Mouse (Mus musculus) ovary, adult 18-20 months (tissue): ENCODE results near the gene Slc26a6.

Experiments used
- DNase-seq: peaks from one replicate; pipeline ENCODE4 v3.0.0; 2022; ENCODE audit warnings: low spot score, mixed read lengths

Gene Slc26a6

GRCm38 (mm10) chr9:108847374-108847773 is 5.7 kb upstream of the Slc26a6 start:
- no peak for DNase-seq

GRCm38 (mm10) chr9:108848419-108848818 is 4.7 kb upstream of the Slc26a6 start:
- no peak for DNase-seq

- peak; percentile 89 for DNase-seq
Measured at GRCm38 (mm10) chr9:108853635-108854240, 655 bp downstream of the Slc26a6 start.

GRCm38 (mm10) chr9:108854241-108854696 is 1.2 kb downstream of the Slc26a6 start:
- DNase-seq, result peak; percentile 80

GRCm38 (mm10) chr9:108855335-108855734 is 2.3 kb downstream of the Slc26a6 start:
- DNase-seq, result no peak

GRCm38 (mm10) chr9:108858792-108859527 is 5.9 kb downstream of the Slc26a6 start:
- DNase-seq, result no peak

- DNase-seq, result no peak
Measured at GRCm38 (mm10) chr9:108912308-108912707, 59.2 kb downstream of the Slc26a6 start.

- DNase-seq, result no peak
Measured at GRCm38 (mm10) chr9:108913161-108913560, 60.1 kb downstream of the Slc26a6 start.

- DNase-seq, result no peak
Measured at GRCm38 (mm10) chr9:108913621-108914020, 60.5 kb downstream of the Slc26a6 start.

- no peak for DNase-seq
Measured at GRCm38 (mm10) chr9:108914491-108914890, 61.4 kb downstream of the Slc26a6 start, which contains the start of gene Tmem89. Tmem89 (plus strand) TSS chr9:108914619.

- no peak for DNase-seq
Measured at GRCm38 (mm10) chr9:108925897-108926296, 72.8 kb downstream of the Slc26a6 start.

GRCm38 (mm10) chr9:108928424-108928823 is 75.3 kb downstream of the Slc26a6 start:
- no peak for DNase-seq

GRCm38 (mm10) chr9:108935991-108936390 is 82.9 kb downstream of the Slc26a6 start:
- no peak for DNase-seq

- DNase-seq, result peak; percentile 90
Measured at GRCm38 (mm10) chr9:108936418-108937364, 83.6 kb downstream of the Slc26a6 start, which contains the start of gene Uqcrc1. Uqcrc1 (plus strand) TSS chr9:108936633.

- DNase-seq, result no peak
Measured at GRCm38 (mm10) chr9:108945111-108945510, 92.0 kb downstream of the Slc26a6 start.

- no peak for DNase-seq
Measured at GRCm38 (mm10) chr9:108945608-108946007, 92.5 kb downstream of the Slc26a6 start.

- no peak for DNase-seq
Measured at GRCm38 (mm10) chr9:108949231-108949966, 96.3 kb downstream of the Slc26a6 start.

GRCm38 (mm10) chr9:108949967-108950728 is 97.1 kb downstream of the Slc26a6 start:
- no peak for DNase-seq

- no peak for DNase-seq
Measured at GRCm38 (mm10) chr9:108953081-108953636, 100.1 kb downstream of the Slc26a6 start, which contains the start of gene Col7a1. Col7a1 (plus strand) TSS chr9:108953586.

- no peak for DNase-seq
Measured at GRCm38 (mm10) chr9:108955241-108955640, 102.2 kb downstream of the Slc26a6 start.
